Mouse (Mus musculus) neural tube, embryonic 14.5 days (tissue): Measurements from ENCODE around the gene Sumo1. TPM values are rescaled to one million over a fixed set of nuclear protein-coding genes. Genes with fewer than 3 reads are reported as not detected.

Source experiments
- ATAC-seq: fragments of 200-750 bp; cut with Nextera tagmentation; 2 replicates; pipeline ENCODE4 v1.8.0; 2017; ENCODE audit warnings: low read depth, mild to moderate bottlenecking, moderate TSS enrichment, moderate library complexity
- H3K27ac ChIP-seq: fragments of 300-500 bp; sonication (generic); 2 replicates; pipeline ENCODE4 v1.5.1; 2014; ENCODE audit warnings: low read depth, mild to moderate bottlenecking, control low read depth, low read length, moderate library complexity, mixed read lengths
- H3K27me3 ChIP-seq: fragments of 300-500 bp; sonication (generic); 2 replicates; pipeline ENCODE4 v1.6.1; 2014; ENCODE audit warnings: low read length; ENCODE audit not compliant: control insufficient read depth, insufficient read depth
- H3K36me3 ChIP-seq: fragments of 300-500 bp; sonication (generic); 2 replicates; pipeline ENCODE4 v1.6.1; 2014; ENCODE audit warnings: low read length, mixed read lengths; ENCODE audit not compliant: control insufficient read depth, insufficient read depth
- H3K4me1 ChIP-seq: fragments of 300-500 bp; sonication (generic); 2 replicates; pipeline ENCODE4 v1.6.1; 2014; ENCODE audit warnings: low read length; ENCODE audit not compliant: control insufficient read depth, insufficient read depth
- H3K4me2 ChIP-seq: fragments of 300-500 bp; sonication (generic); 2 replicates; pipeline ENCODE4 v1.6.1; 2014; ENCODE audit warnings: mild to moderate bottlenecking, low read depth, low read length, control low read depth
- H3K4me3 ChIP-seq: fragments of 300-500 bp; sonication (generic); 2 replicates; pipeline ENCODE4 v1.5.1; 2014; ENCODE audit warnings: low read depth, low read length, control low read depth, mixed read lengths
- H3K9ac ChIP-seq: fragments of 300-500 bp; sonication (generic); replicated peaks from 2 replicates; pipeline ENCODE4 v1.6.1; 2014; ENCODE audit warnings: low read depth, mild to moderate bottlenecking, control low read depth, low read length, mixed read lengths
- H3K9me3 ChIP-seq: fragments of 300-500 bp; sonication (generic); 2 replicates; pipeline ENCODE4 v1.6.1; 2016; ENCODE audit warnings: low read length; ENCODE audit not compliant: control insufficient read depth
- WGBS: fragments of 180-500 bp; shearing (Covaris S2); extraction: QIAGEN DNeasy Blood & Tissue Kit; methylation state at CpG from one replicate; pipeline ENCODE4 v1.1.7; 2014; 5-methylcytosine and 5-hydroxymethylcytosine counted together
- polyA plus RNA-seq: library from polyadenylated mRNA; unstranded; fragments of >200 nt; fragmentation: Nextera tagmentation; extraction: Ambion mirVana; gene quantifications from 2 replicates; pipeline ENCODE4 v1.2.1, GENCODE M21; 2014

Gene Sumo1
- polyA plus RNA-seq, 1 experiment from 2014 or later = 348 TPM

- no peak overlapping the region for H3K4me3 ChIP-seq
- H3K9me3 ChIP-seq = no peaks in the 10 kb centered on the region
- no peaks in the 10 kb centered on the region for H3K27me3 ChIP-seq
- 84% methylated on average over 7 of the region's 7 CpGs for WGBS
- H3K36me3 ChIP-seq = no peaks in the 10 kb centered on the region
- H3K9ac ChIP-seq = no peak overlapping the region
- no peak overlapping the region for H3K4me2 ChIP-seq
- H3K4me1 ChIP-seq = no peaks in the 10 kb centered on the region
- no peak overlapping the region for H3K27ac ChIP-seq
- ATAC-seq = no peak
Measured at GRCm38 (mm10) chr1:59608125-59608762, 62.4 kb downstream of the Sumo1 start.

GRCm38 (mm10) chr1:59607071-59607470 is 63.6 kb downstream of the Sumo1 start:
- Histone ChIP-seq H3K36me3 (no peaks in the 10 kb centered on the region), H3K27me3 (no peaks in the 10 kb centered on the region), H3K4me2 (no peak overlapping the region), H3K4me3 (no peak overlapping the region), H3K9ac (no peak overlapping the region), H3K27ac (no peak overlapping the region), H3K4me1 (no peaks in the 10 kb centered on the region), H3K9me3 (no peaks in the 10 kb centered on the region)
- WGBS = 48% methylated on average over 7 of the region's 7 CpGs
- no peak for ATAC-seq

GRCm38 (mm10) chr1:59606479-59606878 is 64.2 kb downstream of the Sumo1 start:
- Histone ChIP-seq H3K4me3 (no peak overlapping the region), H3K27me3 (no peaks in the 10 kb centered on the region), H3K4me1 (no peaks in the 10 kb centered on the region), H3K9me3 (no peaks in the 10 kb centered on the region), H3K27ac (no peak overlapping the region), H3K4me2 (no peak overlapping the region), H3K9ac (no peak overlapping the region), H3K36me3 (no peaks in the 10 kb centered on the region)
- 91% methylated on average over 13 of the region's 13 CpGs for WGBS
- ATAC-seq = no peak

- Histone ChIP-seq H3K36me3 (no peaks in the 10 kb centered on the region), H3K4me1 (no peaks in the 10 kb centered on the region), H3K27me3 (no peaks in the 10 kb centered on the region), H3K27ac (no peak overlapping the region), H3K4me3 (no peak overlapping the region), H3K4me2 (no peak overlapping the region), H3K9ac (no peak overlapping the region), H3K9me3 (no peaks in the 10 kb centered on the region)
- ATAC-seq = peak; percentile 41; the same call in 1 of the 2 replicates
- 20% methylated on average over 11 of the region's 11 CpGs for WGBS
Measured at GRCm38 (mm10) chr1:59603893-59604292, 66.7 kb downstream of the Sumo1 start.

- Histone ChIP-seq H3K4me1 (no peaks in the 10 kb centered on the region), H3K4me2 (no peak overlapping the region), H3K9ac (no peak overlapping the region), H3K36me3 (no peaks in the 10 kb centered on the region), H3K27me3 (no peaks in the 10 kb centered on the region), H3K27ac (no peak overlapping the region), H3K4me3 (no peak overlapping the region), H3K9me3 (no peaks in the 10 kb centered on the region)
- ATAC-seq = no peak
- 78% methylated on average over 2 of the region's 2 CpGs for WGBS
Measured at GRCm38 (mm10) chr1:59603417-59603712, 67.3 kb downstream of the Sumo1 start.

- Histone ChIP-seq H3K27ac (no peak overlapping the region), H3K36me3 (no peaks in the 10 kb centered on the region), H3K4me2 (no peak overlapping the region), H3K4me3 (no peak overlapping the region), H3K4me1 (no peaks in the 10 kb centered on the region), H3K9ac (no peak overlapping the region), H3K9me3 (no peaks in the 10 kb centered on the region), H3K27me3 (no peaks in the 10 kb centered on the region)
- 57% methylated on average over 11 of the region's 11 CpGs for WGBS
- ATAC-seq = no peak
Measured at GRCm38 (mm10) chr1:59602531-59603416, 67.9 kb downstream of the Sumo1 start.

GRCm38 (mm10) chr1:59595609-59596008 is 75.0 kb downstream of the Sumo1 start:
- ATAC-seq = no peak
- H3K4me1 ChIP-seq = no peaks in the 10 kb centered on the region
- H3K9ac ChIP-seq = no peak overlapping the region
- H3K27me3 ChIP-seq = no peaks in the 10 kb centered on the region
- no peak overlapping the region for H3K27ac ChIP-seq
- H3K4me2 ChIP-seq = no peak overlapping the region
- no peaks in the 10 kb centered on the region for H3K9me3 ChIP-seq
- no peaks in the 10 kb centered on the region for H3K36me3 ChIP-seq
- no peak overlapping the region for H3K4me3 ChIP-seq
- 83% methylated on average over 9 of the region's 9 CpGs for WGBS

GRCm38 (mm10) chr1:59594586-59595266 is 75.9 kb downstream of the Sumo1 start:
- no peak for ATAC-seq
- H3K4me1 ChIP-seq = no peaks in the 10 kb centered on the region
- no peak overlapping the region for H3K9ac ChIP-seq
- no peak overlapping the region for H3K4me3 ChIP-seq
- H3K9me3 ChIP-seq = no peaks in the 10 kb centered on the region
- H3K27ac ChIP-seq = no peak overlapping the region
- no peak overlapping the region for H3K4me2 ChIP-seq
- no peaks in the 10 kb centered on the region for H3K27me3 ChIP-seq
- no peaks in the 10 kb centered on the region for H3K36me3 ChIP-seq
- 83% methylated on average over 11 of the region's 11 CpGs for WGBS

GRCm38 (mm10) chr1:59593622-59594035 is 77.0 kb downstream of the Sumo1 start:
- no peak overlapping the region for H3K9ac ChIP-seq
- 73% methylated on average over 2 of the region's 2 CpGs for WGBS
- H3K9me3 ChIP-seq = no peaks in the 10 kb centered on the region
- no peak overlapping the region for H3K4me2 ChIP-seq
- no peak for ATAC-seq
- H3K27me3 ChIP-seq = no peaks in the 10 kb centered on the region
- H3K36me3 ChIP-seq = no peaks in the 10 kb centered on the region
- H3K4me3 ChIP-seq = no peak overlapping the region
- no peaks in the 10 kb centered on the region for H3K4me1 ChIP-seq
- H3K27ac ChIP-seq = no peak overlapping the region
